Mouse (Mus musculus) layer of hippocampus, postnatal 36 days (tissue): ENCODE results near the gene Tcirg1. TPM values are rescaled to one million over a fixed set of nuclear protein-coding genes. Genes with fewer than 3 reads are reported as not detected.

ENCODE experiments used
- DNase-seq, 2 experiments: peaks; one replicate each; pipeline ENCODE4 v3.0.0; 2022
- total RNA-seq, 2 experiments: library from RNA; stranded (reverse); gene quantifications; 2 replicates each; pipeline ENCODE4 v1.2.3; 2021

The Tcirg1 gene
- total RNA-seq, 2 experiments from 2014 or later, result 20.2 to 22.4 TPM

- no peak for DNase-seq
Observed at GRCm38 (mm10) chr19:3926685-3927084, 19.8 kb upstream of the Tcirg1 start.

DNA sequence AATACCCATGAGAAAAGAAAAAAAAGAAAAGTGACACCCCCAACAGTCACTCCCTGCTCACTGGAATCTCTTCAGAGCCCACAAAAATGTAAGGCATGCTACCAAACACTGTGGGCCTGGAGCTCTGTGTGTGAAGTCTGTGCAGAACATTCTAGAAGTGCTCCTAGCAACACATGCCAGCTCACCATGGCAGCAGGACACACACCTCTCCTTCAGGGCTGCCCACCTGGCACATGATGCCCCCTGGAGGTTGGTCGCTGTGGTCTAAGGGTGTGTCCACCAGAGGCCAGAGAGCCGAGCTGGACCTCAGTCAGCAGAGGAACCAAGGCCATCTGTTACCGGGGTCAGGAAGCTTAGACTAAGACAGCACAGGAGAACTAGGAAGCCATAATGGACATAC is 19.3 kb upstream of the Tcirg1 start:
- no peak for DNase-seq

DNA sequence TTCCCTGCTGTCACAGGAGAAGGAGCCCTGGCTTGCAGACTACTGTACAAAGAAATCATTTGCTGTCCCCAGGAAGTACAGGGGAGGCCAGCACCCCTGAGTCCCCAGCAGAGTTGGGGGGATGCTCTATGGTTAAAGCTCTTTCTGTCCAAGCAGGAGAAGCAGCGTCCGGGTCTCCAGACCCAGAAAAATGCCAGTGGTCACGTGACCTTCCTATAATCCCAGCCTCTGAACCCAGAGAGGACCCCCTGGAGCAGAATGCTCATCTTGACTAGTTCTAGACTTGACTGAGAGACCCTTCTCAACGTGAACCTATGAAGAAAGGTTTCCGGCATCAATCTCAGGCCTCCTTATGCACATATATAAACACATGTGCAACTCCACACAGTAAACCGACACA is 18.9 kb upstream of the Tcirg1 start:
- DNase-seq, result no peak

DNA sequence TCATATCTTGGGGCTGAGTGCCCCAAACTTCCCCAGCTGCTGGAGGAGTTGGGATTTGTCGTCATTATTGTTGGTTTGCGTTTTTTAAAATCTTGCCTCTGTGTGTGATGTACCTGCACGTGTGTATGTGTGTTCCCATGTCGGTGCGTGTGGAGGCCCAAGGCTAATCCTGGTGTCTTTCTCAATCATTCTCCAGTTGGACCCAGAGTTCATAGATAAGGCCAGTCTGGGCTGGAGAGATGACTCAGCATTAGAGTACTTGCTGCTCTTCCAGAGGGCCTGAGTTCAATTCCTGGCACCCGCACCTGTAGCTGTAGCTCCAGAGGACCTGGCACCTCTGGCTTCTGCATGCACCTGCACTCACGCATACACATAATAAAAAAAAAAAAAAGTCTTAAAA is 17.9 kb upstream of the Tcirg1 start:
- no peak for DNase-seq

GRCm38 (mm10) chr19:3924190-3924589 is 17.3 kb upstream of the Tcirg1 start:
- no peak for DNase-seq

GRCm38 (mm10) chr19:3923586-3923985 is 16.7 kb upstream of the Tcirg1 start:
- no peak for DNase-seq

DNA sequence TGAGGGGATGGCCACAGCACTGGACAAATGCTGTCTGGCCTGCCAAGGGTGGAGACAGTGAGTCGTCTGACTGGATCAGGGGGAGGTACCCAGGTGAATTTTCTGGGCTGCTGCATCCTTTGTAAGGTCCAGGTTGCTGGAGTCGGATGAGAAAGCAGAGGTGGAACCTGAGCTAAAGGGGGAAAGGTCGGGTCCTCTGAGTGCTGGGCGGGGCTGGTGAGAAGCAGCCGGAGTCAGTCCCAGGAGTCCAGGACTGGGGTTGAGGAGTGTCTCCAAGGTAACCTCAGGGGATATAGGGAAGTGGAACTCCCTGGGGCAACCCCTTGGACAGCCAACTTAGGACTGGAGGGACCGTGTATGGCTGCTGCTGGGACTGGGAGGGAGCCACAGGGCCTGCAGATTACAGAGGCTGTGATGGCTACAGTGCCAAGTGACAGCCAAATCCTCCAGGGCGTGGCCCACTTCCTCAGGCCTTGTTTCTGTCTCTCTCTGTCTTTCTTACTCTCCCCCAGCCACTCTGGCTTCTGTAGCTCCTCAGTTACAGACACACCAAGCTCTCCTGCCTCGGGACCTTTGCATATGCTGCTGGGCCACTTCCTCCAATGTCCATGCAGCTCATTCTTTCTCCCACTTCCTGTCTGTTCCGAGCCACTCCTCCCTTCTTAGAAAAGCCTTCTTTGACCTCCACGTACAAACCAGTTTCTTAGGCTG is 15.9 kb upstream of the Tcirg1 start:
- no peak for DNase-seq

- no peak for DNase-seq
Observed at GRCm38 (mm10) chr19:3919928-3920327, 13.0 kb upstream of the Tcirg1 start.

DNA sequence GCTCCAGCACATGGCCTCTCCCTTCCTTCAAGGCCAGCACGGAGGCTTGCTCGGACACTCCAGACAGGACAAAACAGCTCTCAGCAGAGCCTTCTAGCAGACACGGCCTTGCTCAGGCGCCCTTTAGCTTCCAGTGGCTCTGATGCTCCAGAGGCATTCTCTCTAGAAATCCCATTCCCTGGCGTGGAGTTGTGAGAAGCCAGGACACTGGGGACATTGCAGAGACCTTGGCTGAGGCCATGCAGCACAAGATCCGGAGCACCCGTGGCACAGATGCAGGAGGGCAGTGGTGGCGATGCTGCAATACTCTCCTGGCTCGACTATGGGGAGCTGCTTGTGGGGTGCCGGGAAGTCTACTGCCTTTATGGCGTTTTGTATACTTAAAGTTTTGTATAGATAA is 9.8 kb upstream of the Tcirg1 start:
- DNase-seq, result no peak

DNA sequence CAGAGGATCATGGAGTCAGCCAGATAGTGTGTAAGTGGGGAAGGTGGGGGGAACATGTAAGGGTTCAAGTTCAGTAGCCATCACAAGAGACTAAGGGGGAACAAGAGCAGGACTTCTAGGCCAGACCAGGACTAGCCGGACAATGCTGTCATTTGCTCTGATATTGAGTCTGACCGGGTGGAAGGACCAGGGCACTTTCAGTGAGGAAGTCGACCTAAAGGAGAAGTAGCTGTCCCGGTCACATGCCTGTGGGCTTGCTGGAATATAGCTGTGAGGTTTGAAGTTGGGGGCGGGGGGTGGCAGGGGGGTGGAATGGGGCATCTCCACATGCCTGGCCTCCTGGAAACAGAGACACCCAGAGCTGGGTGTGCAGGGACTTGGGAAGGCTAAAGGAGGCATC is 7.6 kb upstream of the Tcirg1 start:
- DNase-seq, result no peak

DNA sequence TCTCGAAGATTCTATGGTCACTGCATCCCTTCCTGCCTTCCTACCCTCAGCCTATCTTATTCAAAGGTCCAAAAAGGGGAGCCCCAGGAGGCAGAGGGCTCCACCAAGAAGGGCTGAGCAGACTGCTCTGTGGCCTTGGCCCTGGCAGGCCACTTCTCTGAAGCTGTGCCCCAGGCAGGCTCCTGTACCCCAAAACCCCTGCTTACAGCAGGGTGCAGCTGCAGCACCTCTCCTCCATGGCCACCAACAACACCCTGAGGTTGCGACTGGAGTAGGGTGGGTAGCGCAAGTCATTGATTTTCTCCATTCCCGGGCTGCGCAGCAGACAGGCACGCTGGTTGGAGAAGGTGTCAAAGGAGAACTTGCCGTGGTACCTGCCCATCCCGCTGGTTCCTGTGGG is 6.8 kb upstream of the Tcirg1 start:
- no peak for DNase-seq

DNA sequence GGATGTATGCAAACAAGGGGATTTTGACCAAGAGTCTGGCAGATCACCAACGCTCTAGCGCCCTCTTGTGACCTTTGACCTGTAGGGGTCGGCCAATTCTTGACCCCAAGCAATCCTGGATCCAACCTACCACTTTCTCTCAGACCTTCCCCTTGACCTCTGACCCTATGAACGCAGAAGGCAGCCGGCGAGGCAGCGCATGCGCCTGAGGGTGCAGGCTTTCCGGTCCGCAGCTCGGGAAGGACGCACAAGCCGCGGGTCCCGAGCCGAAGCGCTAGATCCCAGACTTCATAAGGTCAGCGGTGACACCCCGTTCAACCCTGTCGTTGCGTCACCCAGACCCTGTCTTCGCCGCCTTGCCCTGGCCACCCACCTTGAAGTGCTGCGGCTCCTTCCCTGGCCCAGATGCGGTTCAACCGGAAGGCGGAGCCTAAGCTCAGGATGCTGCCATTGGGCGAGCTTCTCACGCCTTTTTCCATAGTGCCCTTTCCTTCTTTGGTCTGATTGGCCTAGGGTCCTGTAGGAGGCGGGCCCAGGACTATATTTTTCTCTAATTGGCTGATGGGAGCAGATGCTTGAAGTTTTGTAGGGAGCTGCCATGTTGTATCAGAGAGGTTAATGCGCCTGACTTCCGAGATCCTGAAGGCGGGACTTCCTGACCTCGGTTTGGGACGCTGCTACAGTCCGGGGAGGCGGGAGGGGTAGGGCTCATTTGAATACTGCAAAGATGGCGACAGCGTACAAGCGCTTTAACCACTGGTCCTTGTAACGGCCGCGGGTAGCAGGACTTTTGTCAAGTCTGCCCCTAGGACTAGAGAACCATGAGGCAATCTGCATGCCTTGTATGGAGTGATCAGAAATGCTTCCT is 5.6 kb upstream of the Tcirg1 start, which contains the start of gene Ndufs8:
Gene Ndufs8, minus strand, starts transcription at position 438 of the 868 bp plus-strand sequence.
- DNase-seq, result peak; percentile 94 to 95

DNA sequence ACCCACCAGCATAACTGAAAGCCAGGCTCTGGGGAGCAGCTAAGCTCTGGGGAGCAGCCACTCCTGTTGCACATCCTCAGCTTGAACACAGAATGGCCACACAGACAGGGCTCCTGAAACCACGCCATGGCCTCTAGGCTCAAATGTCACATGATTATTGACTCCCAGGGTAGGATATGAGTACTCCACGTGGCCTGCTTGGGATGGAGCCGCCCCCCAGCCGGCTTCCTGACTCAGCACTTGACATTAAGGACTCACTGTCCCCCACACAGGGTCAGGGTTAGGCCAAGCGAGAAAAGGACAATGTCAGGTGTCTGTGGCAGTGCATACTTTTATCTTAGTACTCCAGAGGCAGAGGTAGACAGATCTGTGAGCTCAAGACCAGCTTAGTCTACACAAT is 3.3 kb upstream of the Tcirg1 start:
- no peak for DNase-seq

DNA sequence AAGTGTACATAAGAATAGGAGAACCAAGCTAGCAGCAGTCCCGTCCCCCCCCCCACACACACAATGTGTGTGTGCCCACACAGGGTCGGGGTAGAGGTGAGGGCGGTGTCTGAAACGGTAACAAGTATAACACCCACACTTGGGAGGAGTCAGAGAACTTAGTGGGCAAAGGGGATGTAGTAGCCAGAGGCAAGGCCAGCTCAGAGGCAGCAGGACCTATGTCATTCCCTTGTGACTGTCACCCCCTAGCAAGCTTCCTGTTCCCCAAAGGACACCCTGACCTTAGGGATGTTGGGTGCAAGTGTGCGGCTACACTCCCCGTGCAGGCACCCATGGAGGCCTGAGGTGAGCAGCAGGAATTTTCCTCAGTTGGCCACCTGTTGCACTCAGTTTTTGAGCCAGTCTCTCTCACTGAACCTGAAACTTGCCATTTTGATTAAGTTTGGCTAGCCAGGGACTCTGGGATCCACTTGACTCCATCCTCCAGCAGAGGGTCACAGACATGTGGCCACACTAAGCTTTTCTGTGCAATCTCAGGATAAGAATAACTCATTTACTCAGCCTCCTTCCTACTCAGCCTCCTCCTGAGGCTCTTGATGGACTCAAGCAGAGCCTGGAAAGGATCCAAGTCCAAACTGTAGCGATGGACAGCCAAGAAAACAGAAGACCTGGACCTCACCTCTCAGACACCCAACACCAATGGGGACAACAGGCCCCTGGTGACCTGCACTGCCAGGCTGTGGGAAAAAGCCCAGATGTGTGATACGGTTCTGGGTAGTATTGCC is 1.1 kb upstream of the Tcirg1 start:
- no peak for DNase-seq

GRCm38 (mm10) chr19:3906326-3906725 is 607 bp downstream of the Tcirg1 start:
- DNase-seq, result no peak

- no peak for DNase-seq
Observed at GRCm38 (mm10) chr19:3905261-3905969, 1.5 kb downstream of the Tcirg1 start.

DNA sequence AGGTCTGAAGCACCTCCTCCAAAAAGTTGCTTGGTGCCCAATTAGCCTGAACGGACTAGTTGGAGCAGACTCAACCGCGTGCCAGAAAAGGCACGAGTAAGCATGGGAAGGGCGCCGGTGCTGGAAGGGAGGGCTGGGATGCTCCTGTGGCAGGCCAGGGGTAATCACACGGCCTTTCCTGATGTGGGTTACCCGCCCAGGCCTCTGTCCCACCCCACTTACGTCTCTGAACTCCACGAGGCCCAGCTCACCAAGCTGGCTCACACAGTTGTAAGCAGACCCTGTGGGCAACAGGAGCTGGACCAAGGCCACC is 2.6 kb downstream of the Tcirg1 start:
- no peak for DNase-seq

DNA sequence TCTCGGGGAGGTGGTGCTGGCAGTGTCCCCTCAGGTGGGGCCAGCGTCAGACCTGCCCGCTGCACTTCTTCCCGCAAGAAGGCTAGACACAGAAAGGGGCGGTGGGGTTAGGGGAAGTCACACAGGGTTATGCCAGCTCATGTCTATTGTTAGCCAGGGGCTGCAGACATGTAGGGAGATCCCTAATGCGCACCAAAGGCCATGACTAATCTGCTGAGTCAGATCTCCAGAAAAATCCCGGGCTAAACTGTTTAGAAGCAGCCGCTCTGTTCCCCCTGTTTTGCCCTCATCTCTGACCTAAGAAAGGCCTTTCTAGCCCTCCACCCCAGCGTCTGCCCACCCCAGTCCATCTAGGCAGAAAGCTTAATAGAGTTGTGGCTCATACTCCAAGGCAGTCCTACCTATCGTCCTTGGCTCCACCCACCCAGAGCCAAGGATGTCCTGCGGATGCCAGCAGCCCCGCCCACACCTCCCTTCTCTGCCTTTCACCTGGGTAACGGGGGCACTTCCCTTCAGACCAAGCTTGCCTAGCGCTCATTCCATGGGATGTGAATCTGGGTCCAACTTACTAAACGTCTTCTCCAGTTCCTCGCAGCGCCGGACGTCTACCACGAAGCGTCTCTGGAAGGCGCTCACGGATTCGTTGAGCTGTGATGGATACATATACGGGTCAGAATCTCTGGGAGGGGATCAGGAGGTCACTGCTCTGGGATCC is 3.1 kb downstream of the Tcirg1 start:
- no peak for DNase-seq

GRCm38 (mm10) chr19:3902966-3903365 is 4.0 kb downstream of the Tcirg1 start:
- DNase-seq, result no peak

- DNase-seq, result no peak
Observed at GRCm38 (mm10) chr19:3899618-3900017, 7.3 kb downstream of the Tcirg1 start.

- no peak for DNase-seq
Observed at GRCm38 (mm10) chr19:3898952-3899351, 8.0 kb downstream of the Tcirg1 start.

GRCm38 (mm10) chr19:3897557-3897956 is 9.4 kb downstream of the Tcirg1 start:
- DNase-seq, result no peak
